Mouse (Mus musculus): ENCODE data around the gene Irx3.

GRCm38 (mm10) chr8:91780648-91781047, 21.2 kb downstream of the Irx3 start:
- no peak for TF ChIP-seq POLR2A (IDR thresholded peaks at IDR 0.05; ENCODE audit: low read depth, low read length)
- TF ChIP-seq CTCF (IDR thresholded peaks at IDR 0.05; ENCODE audit: borderline replicate concordance, insufficient read depth, low read length) = no peak

All from embryonic fibroblast, embryonic 13.5 days (primary cell).